Mouse (Mus musculus): Measurements from ENCODE around the gene Zfp462. TPM values are rescaled to one million over a fixed set of nuclear protein-coding genes. Genes with fewer than 3 reads are reported as not detected.
A peak's percentile ranks its signal among the peaks of the same experiment; 100 is the strongest.

Gene Zfp462
- polyA plus RNA-seq, 1 experiment from 2014 or later = 5.7 TPM

DNA sequence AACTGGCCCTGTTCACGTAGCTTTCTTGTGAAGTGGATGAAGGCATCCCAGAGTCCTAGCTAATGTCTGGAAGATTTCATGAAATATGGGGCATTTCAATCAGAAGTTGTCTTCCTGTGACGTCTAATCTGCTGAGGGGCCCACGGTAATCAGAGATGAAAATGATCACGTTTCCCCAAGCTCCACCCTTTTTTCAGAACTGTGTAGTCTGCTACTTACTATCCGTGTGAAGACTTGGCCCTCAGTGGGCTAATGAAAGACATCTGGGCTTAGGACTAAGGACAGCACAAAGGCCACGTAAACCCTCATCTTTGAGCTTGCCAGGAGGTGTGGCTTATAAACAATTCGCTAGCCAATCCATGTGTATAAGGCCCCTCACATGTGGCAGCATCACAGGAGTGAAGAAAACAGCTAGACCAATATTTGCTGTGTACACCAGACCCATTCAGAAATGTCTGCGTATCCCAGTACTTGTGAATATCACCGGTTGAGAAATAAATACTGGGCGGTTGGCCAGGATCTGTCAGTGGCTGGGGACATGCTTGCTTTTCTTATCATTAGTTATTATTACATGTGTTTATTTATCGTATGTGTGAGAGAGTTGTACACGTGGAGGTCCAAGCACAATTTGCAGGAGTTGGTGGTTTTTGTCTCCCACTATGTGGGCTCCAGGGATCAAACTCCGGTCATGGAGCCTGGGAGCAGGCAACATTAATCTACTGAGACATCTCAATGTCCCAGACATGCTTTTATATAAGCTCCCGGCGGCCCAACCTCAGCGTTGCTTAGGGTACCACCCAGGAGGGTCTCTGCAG is 133.3 kb downstream of the Zfp462 start:
- peaks cover 79% of the 10 kb centered on the region for H3K36me3 ChIP-seq
- DNase-seq (ENCODE audit: low spot score) = no peak

DNA sequence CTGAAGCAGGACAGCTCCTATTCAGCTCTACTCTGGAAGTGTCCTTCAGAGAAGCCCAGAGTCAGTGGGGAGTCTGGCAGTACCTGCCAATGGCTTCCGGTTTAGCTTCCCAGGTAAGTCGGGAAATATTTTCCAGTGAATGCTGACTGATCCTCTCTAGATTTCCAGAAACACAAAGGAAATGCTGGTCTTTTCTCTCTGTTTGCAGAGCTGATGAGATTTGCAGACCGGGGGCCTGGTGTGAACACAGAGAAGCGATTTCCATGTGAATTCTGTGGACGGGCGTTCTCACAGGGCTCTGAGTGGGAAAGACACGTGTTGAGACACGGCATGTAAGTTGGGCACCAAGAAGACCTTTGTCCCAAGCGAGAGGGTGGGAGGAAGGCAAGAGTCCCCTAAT is 134.2 kb downstream of the Zfp462 start:
- Histone ChIP-seq H3K27ac (no peak overlapping the region), H3K4me1 (peaks cover 7% of the 10 kb centered on the region; the same call in 1 of the 2 replicates), H3K4me3 (no peak overlapping the region), H3K9me3 (no peaks in the 10 kb centered on the region), H3K27me3 (ENCODE audit: insufficient read depth, poor library complexity, severe bottlenecking) (no peaks in the 10 kb centered on the region), H3K36me3 (peaks cover 69% of the 10 kb centered on the region)
- 90% methylated on average over 9 of the region's 9 CpGs for WGBS
- no peak for DNase-seq (ENCODE audit: low spot score)

More for the DNA sequence above, 133.3 kb downstream of the Zfp462 start:
- H3K4me3 ChIP-seq = no peak overlapping the region
- WGBS = 84% methylated on average over 16 of the region's 16 CpGs
- peaks cover 7% of the 10 kb centered on the region; the same call in 1 of the 2 replicates for H3K4me1 ChIP-seq
- no peaks in the 10 kb centered on the region for H3K27me3 ChIP-seq (ENCODE audit: insufficient read depth, poor library complexity, severe bottlenecking)
- H3K27ac ChIP-seq = no peak overlapping the region
- H3K9me3 ChIP-seq = no peaks in the 10 kb centered on the region

DNA sequence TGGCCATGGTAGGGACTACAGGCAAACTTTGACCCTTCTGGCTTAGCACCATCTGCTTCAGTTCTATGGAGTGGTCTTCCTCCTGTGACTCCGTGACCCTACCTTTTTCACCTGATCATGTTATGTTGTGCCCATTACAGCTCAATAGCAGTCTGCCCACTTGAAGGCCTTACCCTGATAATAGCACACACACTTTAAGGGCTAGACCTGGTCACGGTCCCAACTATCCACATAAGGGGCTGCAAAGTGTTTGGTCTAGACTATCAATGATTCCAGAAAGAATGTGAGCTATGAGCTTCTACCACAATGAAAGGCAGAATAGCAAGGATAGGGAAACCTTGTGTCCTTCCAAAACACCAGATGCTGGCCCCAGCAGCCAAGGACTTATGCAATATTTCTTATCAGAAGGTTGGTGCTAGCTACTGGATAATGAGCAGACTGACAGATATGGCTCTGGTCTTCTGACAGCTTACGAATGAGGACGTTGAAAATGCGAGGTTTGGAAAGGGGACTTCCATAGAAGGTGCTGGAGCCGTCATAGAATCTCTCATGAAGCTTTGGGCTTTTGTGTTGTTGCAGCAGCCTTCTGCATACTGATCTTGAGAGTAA is 139.3 kb downstream of the Zfp462 start:
- H3K4me1 ChIP-seq = peaks cover 5% of the 10 kb centered on the region; the same call in 1 of the 2 replicates
- H3K27me3 ChIP-seq (ENCODE audit: insufficient read depth, poor library complexity, severe bottlenecking) = no peaks in the 10 kb centered on the region
- peaks cover 26% of the 10 kb centered on the region for H3K36me3 ChIP-seq
- WGBS = 63% methylated on average over 6 of the region's 6 CpGs
- H3K27ac ChIP-seq = no peak overlapping the region
- H3K4me3 ChIP-seq = no peak overlapping the region
- DNase-seq (ENCODE audit: low spot score) = no peak
- H3K9me3 ChIP-seq = no peaks in the 10 kb centered on the region

DNA sequence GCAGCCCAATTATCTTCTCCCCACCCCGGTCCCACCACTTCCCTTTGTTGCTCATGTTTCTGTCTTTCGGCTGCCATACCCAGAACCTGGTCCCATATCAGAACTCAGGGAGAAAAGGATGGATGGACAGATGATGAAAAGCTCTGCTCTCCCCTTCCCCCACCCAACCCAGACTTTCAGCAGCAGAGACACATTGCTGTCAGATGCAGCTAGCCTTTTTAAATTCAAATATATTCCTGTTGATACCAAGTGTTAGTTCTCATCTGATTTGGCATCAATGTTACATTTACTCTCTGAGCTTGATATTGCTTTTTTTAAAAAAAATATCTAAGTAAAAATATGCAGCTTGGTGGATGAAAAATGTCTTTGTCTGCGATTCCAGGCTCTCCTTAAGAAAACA is 143.3 kb downstream of the Zfp462 start:
- H3K36me3 ChIP-seq = no peaks in the 10 kb centered on the region; the same call in 1 of the 2 replicates
- no peak for DNase-seq (ENCODE audit: low spot score)
- no peak overlapping the region for H3K4me3 ChIP-seq
- WGBS = 87% methylated on average over 3 of the region's 3 CpGs
- H3K27ac ChIP-seq = no peak overlapping the region
- no peaks in the 10 kb centered on the region for H3K9me3 ChIP-seq
- no peaks in the 10 kb centered on the region for H3K27me3 ChIP-seq (ENCODE audit: insufficient read depth, poor library complexity, severe bottlenecking)
- H3K4me1 ChIP-seq = peaks cover 5% of the 10 kb centered on the region; the same call in 1 of the 2 replicates

DNA sequence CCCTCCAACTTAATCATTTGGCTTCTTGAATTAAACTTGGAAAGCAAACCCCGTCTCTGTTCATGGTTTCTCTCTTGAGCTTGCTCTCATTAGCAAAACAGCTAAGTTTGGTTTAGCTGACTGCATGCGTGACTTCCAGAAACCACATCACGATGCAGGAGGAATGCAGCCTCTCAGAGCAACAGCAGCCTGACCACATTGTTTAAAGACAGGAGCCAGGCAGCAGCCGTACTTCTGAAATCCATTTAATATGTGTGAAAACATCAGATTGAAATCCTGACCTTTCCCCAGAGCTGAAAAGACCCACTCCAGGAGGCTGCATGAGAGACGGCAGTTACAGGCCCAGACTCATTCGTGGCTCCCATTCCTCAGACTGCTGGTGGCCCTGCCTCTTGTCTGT is 144.1 kb downstream of the Zfp462 start:
- DNase-seq (ENCODE audit: low spot score) = no peak
- Histone ChIP-seq H3K27me3 (ENCODE audit: insufficient read depth, poor library complexity, severe bottlenecking) (no peaks in the 10 kb centered on the region), H3K36me3 (no peaks in the 10 kb centered on the region), H3K9me3 (no peaks in the 10 kb centered on the region), H3K4me3 (no peak overlapping the region), H3K4me1 (peaks cover 5% of the 10 kb centered on the region; the same call in 1 of the 2 replicates), H3K27ac (no peak overlapping the region)
- WGBS = 60% methylated on average over 6 of the region's 6 CpGs

DNA sequence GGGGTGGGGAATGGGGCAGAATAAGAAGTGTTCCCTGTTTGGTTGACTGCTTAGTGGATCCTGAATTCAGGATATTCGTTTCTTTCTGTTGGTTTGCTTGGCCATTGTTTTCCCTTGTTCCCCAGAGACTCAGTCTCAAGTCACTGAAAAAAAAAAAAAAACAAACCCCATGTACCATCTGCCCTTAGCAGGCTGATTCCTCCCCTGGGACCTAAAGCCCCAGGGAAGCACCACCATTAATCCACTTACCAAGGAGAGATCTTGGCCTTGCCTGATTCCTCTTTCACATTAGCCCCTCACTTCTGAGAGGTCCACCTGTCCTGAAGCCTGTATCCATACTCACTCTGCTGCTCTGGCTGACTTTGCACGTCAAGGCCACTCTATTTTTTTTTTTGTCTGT is 152.3 kb downstream of the Zfp462 start:
- Histone ChIP-seq H3K4me3 (no peak overlapping the region), H3K4me1 (peaks cover 9% of the 10 kb centered on the region; the same call in 1 of the 2 replicates), H3K36me3 (no peaks in the 10 kb centered on the region), H3K27me3 (ENCODE audit: insufficient read depth, poor library complexity, severe bottlenecking) (no peaks in the 10 kb centered on the region), H3K27ac (no peak overlapping the region), H3K9me3 (no peaks in the 10 kb centered on the region)
- no peak for DNase-seq (ENCODE audit: low spot score)
- WGBS = 34% methylated on average over 2 of the region's 2 CpGs

DNA sequence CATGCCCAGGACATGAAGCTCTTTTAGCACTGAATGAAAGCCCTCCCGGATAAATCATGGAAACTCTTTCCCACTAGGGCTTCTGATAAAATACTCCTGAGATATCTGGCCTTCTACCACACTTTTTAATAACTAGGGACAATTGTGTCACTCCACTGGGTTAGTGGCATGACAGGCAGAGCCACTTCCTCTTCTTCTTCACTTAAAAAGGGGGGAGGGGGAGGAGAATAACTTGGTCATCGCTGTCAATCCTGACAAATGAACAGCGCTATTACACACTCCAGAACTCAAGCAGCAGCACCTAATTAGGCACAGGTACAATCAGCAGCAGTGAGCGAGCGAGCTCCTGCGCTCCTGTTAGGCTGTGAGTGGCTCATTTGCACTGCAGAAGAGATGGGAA is 153.5 kb downstream of the Zfp462 start:
- no peaks in the 10 kb centered on the region for H3K9me3 ChIP-seq
- 46% methylated on average over 6 of the region's 6 CpGs for WGBS
- DNase-seq (ENCODE audit: low spot score) = no peak
- no peaks in the 10 kb centered on the region for H3K36me3 ChIP-seq
- H3K27me3 ChIP-seq (ENCODE audit: insufficient read depth, poor library complexity, severe bottlenecking) = no peaks in the 10 kb centered on the region
- H3K4me1 ChIP-seq = peaks cover 9% of the 10 kb centered on the region; the same call in 1 of the 2 replicates
- H3K4me3 ChIP-seq = no peak overlapping the region
- no peak overlapping the region for H3K27ac ChIP-seq

DNA sequence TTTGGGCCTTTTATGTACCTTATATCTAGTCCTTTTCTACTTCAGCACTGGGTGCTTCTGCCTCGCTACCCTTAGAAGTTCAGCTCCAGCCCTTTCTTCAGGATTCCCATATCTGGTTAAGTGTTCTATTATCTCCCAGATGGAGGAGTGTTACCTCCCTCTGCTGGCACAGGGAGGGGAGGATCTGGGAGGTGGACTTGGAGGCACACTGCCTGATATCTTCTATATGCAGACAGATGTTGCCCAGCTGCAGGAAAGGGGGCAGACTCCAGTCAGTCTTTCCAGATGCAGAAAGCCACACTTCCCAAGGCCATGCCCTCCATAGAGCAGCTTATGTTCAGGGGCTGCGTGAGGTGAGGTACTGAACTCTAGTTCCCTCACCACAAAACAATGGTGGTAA is 156.0 kb downstream of the Zfp462 start:
- peak; percentile 75 for DNase-seq (ENCODE audit: low spot score)
- 52% methylated on average over 2 of the region's 2 CpGs for WGBS
- Histone ChIP-seq H3K4me3 (no peak overlapping the region), H3K36me3 (no peaks in the 10 kb centered on the region), H3K4me1 (peaks cover 9% of the 10 kb centered on the region; the same call in 1 of the 2 replicates), H3K27me3 (ENCODE audit: insufficient read depth, poor library complexity, severe bottlenecking) (no peaks in the 10 kb centered on the region), H3K9me3 (no peaks in the 10 kb centered on the region), H3K27ac (no peak overlapping the region)

DNA sequence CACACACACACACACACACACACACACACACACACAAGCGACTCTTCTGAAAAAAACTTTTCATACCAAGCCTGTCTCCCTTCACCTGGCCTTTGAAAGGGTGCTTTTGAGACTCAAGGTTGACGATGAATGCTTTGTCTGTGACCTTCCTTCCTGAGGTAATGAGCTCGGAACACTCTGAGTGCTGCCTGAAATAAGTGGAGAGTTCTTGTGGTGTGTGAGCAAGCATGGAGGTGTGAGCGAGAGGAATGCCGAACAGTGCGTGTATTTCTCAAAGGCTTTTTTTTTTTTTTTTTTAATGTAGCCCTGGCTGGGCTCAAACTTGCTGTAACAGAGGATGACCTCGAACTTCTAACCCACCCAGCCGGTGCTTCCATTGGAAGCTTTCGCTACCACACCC is 156.8 kb downstream of the Zfp462 start:
- Histone ChIP-seq H3K4me3 (no peak overlapping the region), H3K36me3 (no peaks in the 10 kb centered on the region), H3K27me3 (ENCODE audit: insufficient read depth, poor library complexity, severe bottlenecking) (no peaks in the 10 kb centered on the region), H3K27ac (no peak overlapping the region), H3K9me3 (no peaks in the 10 kb centered on the region), H3K4me1 (peaks cover 9% of the 10 kb centered on the region; the same call in 1 of the 2 replicates)
- DNase-seq (ENCODE audit: low spot score) = no peak
- 80% methylated on average over 9 of the region's 9 CpGs for WGBS

DNA sequence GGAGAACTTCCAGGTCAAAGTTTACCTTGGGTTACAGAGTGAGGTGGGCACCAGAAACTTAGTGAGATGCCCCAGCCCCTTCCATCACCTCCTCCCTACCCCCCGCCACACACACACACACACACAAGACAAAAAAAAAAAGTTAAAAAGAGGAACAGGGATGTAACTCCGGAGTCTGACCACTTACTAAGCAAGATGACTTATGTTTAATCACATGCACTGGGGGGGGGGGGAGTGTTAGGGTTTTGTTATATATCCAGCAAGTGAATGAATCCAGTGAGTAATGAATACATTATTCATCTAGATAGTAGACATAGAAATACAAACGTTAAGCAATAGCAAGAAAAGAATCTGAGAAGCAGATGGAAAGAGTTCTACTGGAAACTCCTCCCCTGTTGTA is 157.5 kb downstream of the Zfp462 start:
- DNase-seq (ENCODE audit: low spot score) = no peak
- Histone ChIP-seq H3K27ac (no peak overlapping the region), H3K36me3 (no peaks in the 10 kb centered on the region), H3K9me3 (no peaks in the 10 kb centered on the region), H3K4me3 (no peak overlapping the region), H3K27me3 (ENCODE audit: insufficient read depth, poor library complexity, severe bottlenecking) (no peaks in the 10 kb centered on the region), H3K4me1 (peaks cover 9% of the 10 kb centered on the region; the same call in 1 of the 2 replicates)
- WGBS = 80% methylated on average over 3 of the region's 3 CpGs

DNA sequence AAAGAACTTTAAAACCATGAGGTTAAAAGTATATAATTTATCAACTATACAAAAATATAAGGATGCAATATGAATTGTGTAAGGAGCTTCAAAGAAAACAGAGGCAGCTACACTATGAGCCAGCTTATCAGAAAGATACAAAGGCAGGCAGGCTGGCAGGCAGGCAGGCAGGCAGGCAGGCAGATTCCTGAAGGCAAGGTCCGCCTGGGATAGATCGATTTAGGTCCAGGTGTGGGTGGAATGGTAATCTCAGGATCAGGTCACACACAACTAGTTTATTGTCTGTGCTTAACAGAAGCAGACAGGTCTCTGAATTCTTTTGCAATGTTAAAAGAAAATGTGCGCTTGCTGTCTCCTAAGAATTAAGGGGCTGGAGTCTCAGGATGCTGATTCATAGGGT is 158.7 kb downstream of the Zfp462 start:
- no peak overlapping the region for H3K4me3 ChIP-seq
- no peaks in the 10 kb centered on the region for H3K9me3 ChIP-seq
- no peaks in the 10 kb centered on the region for H3K27me3 ChIP-seq (ENCODE audit: insufficient read depth, poor library complexity, severe bottlenecking)
- H3K27ac ChIP-seq = no peak overlapping the region
- WGBS = 68% methylated on average over 3 of the region's 3 CpGs
- H3K4me1 ChIP-seq = peaks cover under 1% of the 10 kb centered on the region; the same call in 1 of the 2 replicates
- H3K36me3 ChIP-seq = no peaks in the 10 kb centered on the region
- DNase-seq (ENCODE audit: low spot score) = no peak

DNA sequence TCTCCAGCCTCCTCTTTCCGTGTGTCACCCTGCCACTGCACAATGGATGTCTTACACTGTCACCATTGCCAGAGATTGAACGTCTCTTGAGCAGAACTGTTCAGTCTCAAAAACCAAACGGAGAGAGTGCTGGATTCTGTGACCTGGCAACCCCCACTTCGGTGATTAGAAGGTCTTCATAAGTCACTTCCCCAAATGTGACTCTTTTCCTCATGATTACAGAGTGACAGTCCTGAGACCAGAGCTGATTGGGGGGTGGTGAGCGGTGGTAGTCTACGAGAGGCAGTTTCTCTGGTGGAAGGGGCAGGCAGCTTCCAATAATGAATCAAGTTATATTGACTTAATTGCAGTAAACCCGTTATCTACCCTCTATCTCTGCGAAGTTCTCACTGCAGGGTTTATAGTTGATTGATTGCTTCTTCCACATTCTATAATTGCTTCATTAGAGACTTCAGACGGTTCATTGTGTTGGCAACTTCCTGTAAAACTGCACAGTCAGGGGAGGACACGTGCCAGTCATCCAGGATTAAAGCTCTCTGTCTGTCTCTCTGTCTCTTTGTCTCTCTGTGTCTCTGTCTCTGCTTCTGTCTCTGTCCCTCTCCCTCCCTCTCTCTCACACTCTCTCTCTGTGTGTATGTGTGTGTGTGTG is 173.1 kb downstream of the Zfp462 start:
- Histone ChIP-seq H3K27me3 (ENCODE audit: insufficient read depth, poor library complexity, severe bottlenecking) (no peaks in the 10 kb centered on the region), H3K36me3 (no peaks in the 10 kb centered on the region), H3K4me3 (no peak overlapping the region), H3K27ac (no peak overlapping the region), H3K4me1 (peaks cover 5% of the 10 kb centered on the region), H3K9me3 (no peaks in the 10 kb centered on the region)
- no peak for DNase-seq (ENCODE audit: low spot score)
- WGBS = 67% methylated on average over 10 of the region's 10 CpGs

DNA sequence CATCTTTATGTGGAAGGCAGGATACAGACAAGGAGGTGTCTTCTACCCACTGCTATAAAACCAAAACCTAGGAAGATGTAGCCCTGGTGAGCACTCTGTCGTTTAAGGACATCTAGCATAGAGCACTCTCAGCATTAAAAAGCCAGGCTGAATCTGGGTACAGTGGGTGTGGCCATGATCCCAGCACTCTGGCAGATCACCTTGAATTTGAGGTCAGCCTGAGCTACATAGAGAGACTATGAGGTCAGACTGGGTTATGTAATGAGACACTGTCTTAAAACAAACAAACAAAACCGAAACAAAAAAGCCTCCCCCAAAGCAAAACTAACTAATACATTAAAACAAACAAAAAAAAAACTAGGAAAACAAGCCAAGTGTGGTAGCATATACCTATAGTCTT is 176.3 kb downstream of the Zfp462 start:
- WGBS = 70% methylated on average over 2 of the region's 2 CpGs
- Histone ChIP-seq H3K36me3 (no peaks in the 10 kb centered on the region), H3K4me1 (peaks cover 13% of the 10 kb centered on the region), H3K4me3 (no peak overlapping the region), H3K9me3 (no peaks in the 10 kb centered on the region), H3K27ac (no peak overlapping the region), H3K27me3 (ENCODE audit: insufficient read depth, poor library complexity, severe bottlenecking) (no peaks in the 10 kb centered on the region)
- DNase-seq (ENCODE audit: low spot score) = no peak
